Mouse (Mus musculus): ENCODE measurements around the gene Gm20388. TPM values are rescaled to one million over a fixed set of nuclear protein-coding genes. Genes with fewer than 3 reads are reported as not detected.

Gene Gm20388
- polyA plus RNA-seq, 1 experiment from 2014 or later: not detected

DNA sequence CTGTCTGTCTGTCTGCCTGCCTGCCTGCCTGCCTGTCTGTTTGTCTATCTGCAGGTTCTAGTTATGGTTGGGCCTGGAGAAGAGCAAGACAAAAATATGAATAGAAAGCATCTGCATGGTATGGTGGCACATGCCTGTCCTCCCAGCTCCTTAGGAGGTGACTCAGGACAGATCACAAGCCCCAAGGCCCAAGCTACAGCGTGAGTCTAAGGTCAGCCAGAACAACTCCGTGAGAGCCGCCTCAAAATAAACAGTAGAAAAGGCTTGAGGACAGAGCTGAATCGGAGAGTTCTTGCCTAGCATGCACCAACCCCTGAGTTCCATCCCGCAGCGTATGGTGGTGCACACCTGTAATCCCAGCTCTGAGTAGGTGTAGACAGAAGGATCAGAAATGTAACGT lies 3955.1 kb downstream of the Gm20388 start:
- H3K36me3 ChIP-seq (ENCODE audit: control insufficient read depth, insufficient read depth): no peaks in the 10 kb centered on the region
- no peak overlapping the region for H3K9ac ChIP-seq (ENCODE audit: low read depth, low read length)
- no peaks in the 10 kb centered on the region for H3K4me1 ChIP-seq (replicated peaks; ENCODE audit: control insufficient read depth, insufficient read depth, low read length)
- TF ChIP-seq CTCF (IDR thresholded peaks at IDR 0.05; ENCODE audit: low read depth): no peak
- no peaks in the 10 kb centered on the region for H3K9me3 ChIP-seq (ENCODE audit: control insufficient read depth)
- H3K27me3 ChIP-seq (replicated peaks; ENCODE audit: control insufficient read depth, insufficient read depth, low read length): peaks cover 11% of the 10 kb centered on the region
- H3K4me3 ChIP-seq (ENCODE audit: low read depth, low read length): no peak overlapping the region
- no peak overlapping the region for H3K4me2 ChIP-seq (replicated peaks; ENCODE audit: low read depth)
- WGBS: 55% methylated on average over 7 of the region's 7 CpGs
- H3K27ac ChIP-seq (ENCODE audit: low read depth, low read length): no peak overlapping the region
- no peak for ATAC-seq

- no peak for TF ChIP-seq CTCF (IDR thresholded peaks at IDR 0.05; ENCODE audit: low read depth)
- no peaks in the 10 kb centered on the region for H3K9me3 ChIP-seq (ENCODE audit: control insufficient read depth)
Observed at GRCm38 (mm10) chr8:123866971-123867370, 3956.3 kb downstream of the Gm20388 start.

DNA sequence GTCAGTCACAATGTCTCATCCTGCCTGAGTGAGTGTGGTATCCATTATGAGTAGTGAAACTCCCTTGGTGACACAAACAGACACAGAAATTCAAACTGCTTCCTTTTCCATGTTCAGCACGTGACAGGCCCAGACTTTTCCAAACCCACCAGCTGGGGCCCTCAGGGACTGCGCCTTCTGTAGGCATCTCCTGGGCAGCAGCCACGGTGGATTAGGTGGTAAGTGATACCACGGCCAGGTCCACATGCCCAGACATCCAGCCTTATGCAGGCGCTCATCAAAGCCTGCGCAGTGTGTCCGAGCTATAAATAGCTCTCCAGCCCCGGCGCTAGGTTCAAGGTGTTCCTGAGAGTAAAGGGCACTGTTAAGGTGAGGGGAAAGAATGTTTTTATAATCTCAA lies 3961.4 kb downstream of the Gm20388 start:
- Histone ChIP-seq H3K27me3 (replicated peaks; ENCODE audit: control insufficient read depth, insufficient read depth, low read length) (no peaks in the 10 kb centered on the region), H3K9me3 (ENCODE audit: control insufficient read depth) (no peaks in the 10 kb centered on the region), H3K36me3 (ENCODE audit: control insufficient read depth, insufficient read depth) (no peaks in the 10 kb centered on the region), H3K27ac (ENCODE audit: low read depth, low read length) (no peak overlapping the region), H3K4me3 (ENCODE audit: low read depth, low read length) (no peak overlapping the region), H3K9ac (ENCODE audit: low read depth, low read length) (no peak overlapping the region), H3K4me2 (replicated peaks; ENCODE audit: low read depth) (no peak overlapping the region), H3K4me1 (replicated peaks; ENCODE audit: control insufficient read depth, insufficient read depth, low read length) (no peaks in the 10 kb centered on the region)
- WGBS: 68% methylated on average over 9 of the region's 9 CpGs
- ATAC-seq: no peak
- no peak for TF ChIP-seq CTCF (IDR thresholded peaks at IDR 0.05; ENCODE audit: low read depth)

More at GRCm38 (mm10) chr8:123866971-123867370, 3956.3 kb downstream of the Gm20388 start:
- WGBS: 41% methylated on average over 5 of the region's 5 CpGs
- H3K4me2 ChIP-seq (replicated peaks; ENCODE audit: low read depth): no peak overlapping the region
- no peak overlapping the region for H3K9ac ChIP-seq (ENCODE audit: low read depth, low read length)
- H3K4me1 ChIP-seq (replicated peaks; ENCODE audit: control insufficient read depth, insufficient read depth, low read length): no peaks in the 10 kb centered on the region
- H3K4me3 ChIP-seq (ENCODE audit: low read depth, low read length): no peak overlapping the region
- ATAC-seq: no peak
- no peak overlapping the region for H3K27ac ChIP-seq (ENCODE audit: low read depth, low read length)
- H3K27me3 ChIP-seq (replicated peaks; ENCODE audit: control insufficient read depth, insufficient read depth, low read length): peaks cover 11% of the 10 kb centered on the region
- H3K36me3 ChIP-seq (ENCODE audit: control insufficient read depth, insufficient read depth): no peaks in the 10 kb centered on the region

- Histone ChIP-seq H3K9me3 (ENCODE audit: control insufficient read depth) (no peaks in the 10 kb centered on the region), H3K4me3 (ENCODE audit: low read depth, low read length) (no peak overlapping the region), H3K4me1 (replicated peaks; ENCODE audit: control insufficient read depth, insufficient read depth, low read length) (no peaks in the 10 kb centered on the region), H3K9ac (ENCODE audit: low read depth, low read length) (no peak overlapping the region), H3K27ac (ENCODE audit: low read depth, low read length) (no peak overlapping the region), H3K27me3 (replicated peaks; ENCODE audit: control insufficient read depth, insufficient read depth, low read length) (no peaks in the 10 kb centered on the region), H3K4me2 (replicated peaks; ENCODE audit: low read depth) (no peak overlapping the region), H3K36me3 (ENCODE audit: control insufficient read depth, insufficient read depth) (no peaks in the 10 kb centered on the region)
- no peak for TF ChIP-seq CTCF (IDR thresholded peaks at IDR 0.05; ENCODE audit: low read depth)
- 80% methylated on average over 6 of the region's 6 CpGs for WGBS
- ATAC-seq: no peak
Observed at GRCm38 (mm10) chr8:123873364-123873763, 3962.7 kb downstream of the Gm20388 start.

- ATAC-seq: no peak
- no peak overlapping the region for H3K27ac ChIP-seq (ENCODE audit: low read depth, low read length)
- no peaks in the 10 kb centered on the region for H3K36me3 ChIP-seq (ENCODE audit: control insufficient read depth, insufficient read depth)
- no peak for TF ChIP-seq CTCF (IDR thresholded peaks at IDR 0.05; ENCODE audit: low read depth)
- H3K27me3 ChIP-seq (replicated peaks; ENCODE audit: control insufficient read depth, insufficient read depth, low read length): no peaks in the 10 kb centered on the region
- H3K9me3 ChIP-seq (ENCODE audit: control insufficient read depth): no peaks in the 10 kb centered on the region
- 74% methylated on average over 11 of the region's 11 CpGs for WGBS
- H3K4me1 ChIP-seq (replicated peaks; ENCODE audit: control insufficient read depth, insufficient read depth, low read length): no peaks in the 10 kb centered on the region
- no peak overlapping the region for H3K9ac ChIP-seq (ENCODE audit: low read depth, low read length)
- H3K4me2 ChIP-seq (replicated peaks; ENCODE audit: low read depth): no peak overlapping the region
- H3K4me3 ChIP-seq (ENCODE audit: low read depth, low read length): no peak overlapping the region
Observed at GRCm38 (mm10) chr8:123874324-123874723, 3963.7 kb downstream of the Gm20388 start.

DNA sequence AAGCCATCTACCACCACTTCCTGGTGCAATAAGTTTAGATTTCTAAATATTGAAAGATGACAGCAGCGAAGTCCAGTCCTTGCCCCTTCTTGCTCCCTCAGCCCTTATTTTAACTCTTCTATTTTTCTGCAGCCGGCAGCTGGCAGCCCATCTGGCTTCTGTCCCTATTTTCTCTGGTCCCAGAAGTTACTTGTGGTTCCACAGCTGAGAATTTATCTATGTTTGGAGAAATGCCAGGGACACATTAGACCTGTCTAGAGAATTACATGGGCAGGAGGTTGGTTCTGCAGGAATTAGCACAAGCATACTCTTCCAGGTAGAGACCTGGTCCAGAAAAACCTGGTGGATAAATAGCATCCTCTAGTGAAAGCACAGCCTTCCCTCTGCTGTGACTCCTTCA lies 3967.2 kb downstream of the Gm20388 start:
- Histone ChIP-seq H3K36me3 (ENCODE audit: control insufficient read depth, insufficient read depth) (no peaks in the 10 kb centered on the region), H3K9me3 (ENCODE audit: control insufficient read depth) (no peaks in the 10 kb centered on the region), H3K9ac (ENCODE audit: low read depth, low read length) (no peak overlapping the region), H3K4me3 (ENCODE audit: low read depth, low read length) (no peak overlapping the region), H3K4me1 (replicated peaks; ENCODE audit: control insufficient read depth, insufficient read depth, low read length) (no peaks in the 10 kb centered on the region; the same call in 1 of the 2 replicates), H3K4me2 (replicated peaks; ENCODE audit: low read depth) (no peak overlapping the region), H3K27me3 (replicated peaks; ENCODE audit: control insufficient read depth, insufficient read depth, low read length) (no peaks in the 10 kb centered on the region), H3K27ac (ENCODE audit: low read depth, low read length) (no peak overlapping the region)
- no peak for TF ChIP-seq CTCF (IDR thresholded peaks at IDR 0.05; ENCODE audit: low read depth)
- 51% methylated on average over 2 of the region's 2 CpGs for WGBS
- no peak for ATAC-seq

DNA sequence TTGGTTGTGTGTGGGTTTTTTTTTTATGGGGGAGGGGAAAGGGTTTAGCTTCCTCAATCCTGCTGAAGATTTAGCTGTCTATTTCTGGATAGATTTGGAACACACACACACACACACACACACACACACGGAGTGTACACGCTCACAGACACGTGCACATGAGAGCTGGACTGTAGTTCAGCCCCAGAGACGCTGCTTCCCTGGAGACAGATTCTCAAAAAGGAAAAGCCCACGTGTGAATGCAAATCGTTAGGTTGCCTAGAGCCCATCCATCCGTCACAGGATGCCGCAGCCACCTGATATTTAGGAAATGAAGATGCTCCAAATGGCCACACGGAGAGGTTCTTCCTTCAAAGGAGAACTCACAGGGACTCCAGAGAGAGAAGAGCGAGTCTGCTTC lies 3969.6 kb downstream of the Gm20388 start:
- H3K4me1 ChIP-seq (replicated peaks; ENCODE audit: control insufficient read depth, insufficient read depth, low read length): no peaks in the 10 kb centered on the region; the same call in 1 of the 2 replicates
- H3K9ac ChIP-seq (ENCODE audit: low read depth, low read length): no peak overlapping the region
- no peaks in the 10 kb centered on the region for H3K36me3 ChIP-seq (ENCODE audit: control insufficient read depth, insufficient read depth)
- no peaks in the 10 kb centered on the region for H3K27me3 ChIP-seq (replicated peaks; ENCODE audit: control insufficient read depth, insufficient read depth, low read length)
- H3K4me2 ChIP-seq (replicated peaks; ENCODE audit: low read depth): no peak overlapping the region
- H3K4me3 ChIP-seq (ENCODE audit: low read depth, low read length): no peak overlapping the region
- ATAC-seq: no peak
- no peak overlapping the region for H3K27ac ChIP-seq (ENCODE audit: low read depth, low read length)
- H3K9me3 ChIP-seq (ENCODE audit: control insufficient read depth): no peaks in the 10 kb centered on the region
- TF ChIP-seq CTCF (IDR thresholded peaks at IDR 0.05; ENCODE audit: low read depth): no peak
- WGBS: 69% methylated on average over 10 of the region's 10 CpGs
